Mouse (Mus musculus) spleen, adult 2 months (tissue): Measurements from ENCODE around the gene Crocc2. TPM values are rescaled to one million over a fixed set of nuclear protein-coding genes. Genes with fewer than 3 reads are reported as not detected.

ENCODE experiments used
- DNase-seq, 2 experiments: peaks; one replicate each; pipeline versions ENCODE4 v3.0.0 to v3.0.0-alpha.2; 2012 to 2021; ENCODE audit warnings: low spot score in 2 of 2, low read depth in 1 of 2
- H3K27ac ChIP-seq: fragments of 200-500 bp; 2 replicates; pipeline ENCODE4 v1.5.1; 2012; ENCODE audit warnings: low read length, inconsistent platforms; ENCODE audit not compliant: insufficient read depth
- H3K27me3 ChIP-seq: fragments of 200-500 bp; 2 replicates; pipeline ENCODE4 v1.6.1; 2012; ENCODE audit warnings: mild to moderate bottlenecking, moderate library complexity, low read length, inconsistent platforms; ENCODE audit not compliant: control insufficient read depth, insufficient read depth
- H3K36me3 ChIP-seq: fragments of 200-500 bp; 2 replicates; pipeline ENCODE4 v1.6.1; 2012; ENCODE audit warnings: mild to moderate bottlenecking, low read length, inconsistent platforms; ENCODE audit not compliant: control insufficient read depth, insufficient read depth
- H3K4me1 ChIP-seq: fragments of 200-500 bp; 2 replicates; pipeline ENCODE4 v1.6.1; 2011; ENCODE audit warnings: inconsistent platforms; ENCODE audit not compliant: control insufficient read depth, insufficient read depth, insufficient read length
- H3K4me3 ChIP-seq: fragments of 200-500 bp; 2 replicates; pipeline ENCODE4 v1.5.1; 2011; ENCODE audit warnings: mild to moderate bottlenecking, inconsistent platforms; ENCODE audit not compliant: insufficient read depth, insufficient read length; ENCODE audit errors: extremely low read depth
- CTCF ChIP-seq: fragments of 200-500 bp; IDR thresholded peaks from 2 replicates; pipeline ENCODE4 v1.5.1; 2011; ENCODE audit warnings: mild to moderate bottlenecking, inconsistent platforms; ENCODE audit not compliant: insufficient read depth, insufficient read length, insufficient replicate concordance; ENCODE audit errors: extremely low read depth
- POLR2A ChIP-seq: fragments of 200-500 bp; IDR thresholded peaks from 2 replicates; pipeline ENCODE4 v1.6.1; 2011; ENCODE audit warnings: low read depth, low read length, inconsistent platforms
- WGBS: fragments of 180-500 bp; shearing (Covaris S2); methylation state at CpG from one replicate; pipeline ENCODE4 v1.1.7; 2018; 5-methylcytosine and 5-hydroxymethylcytosine counted together
- polyA plus RNA-seq: library from polyadenylated mRNA; depleted of rRNA; stranded (reverse); fragments of >200 nt; gene quantifications from 2 replicates; pipeline ENCODE4 v1.2.3, GENCODE M21; 2012

Gene Crocc2
- polyA plus RNA-seq, 1 experiment: 0.16 TPM

DNA sequence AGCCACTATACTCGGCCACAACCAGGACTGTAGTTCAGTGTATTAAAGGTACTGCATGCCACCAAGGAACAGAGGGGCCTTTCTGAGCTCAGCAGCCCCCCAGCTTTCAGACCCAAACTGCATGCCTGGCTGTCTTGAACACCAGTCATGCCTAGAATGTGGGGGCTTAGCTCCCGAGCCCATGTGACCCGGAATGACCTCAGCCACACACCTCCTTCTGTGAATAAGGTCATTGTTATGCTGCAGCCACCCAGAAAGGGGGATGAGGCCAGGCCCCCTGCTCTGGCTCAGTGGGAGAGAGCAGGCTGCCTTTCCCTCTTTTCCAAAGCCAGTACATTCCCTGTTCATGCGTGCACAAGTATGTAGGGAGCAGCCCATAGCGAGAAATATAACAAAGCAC lies 46.1 kb downstream of the Crocc2 start:
- H3K27ac ChIP-seq: no peak overlapping the region
- no peak for TF ChIP-seq POLR2A
- no peak for TF ChIP-seq CTCF
- H3K27me3 ChIP-seq: no peaks in the 10 kb centered on the region
- H3K36me3 ChIP-seq: no peaks in the 10 kb centered on the region
- DNase-seq: no peak
- H3K4me3 ChIP-seq: no peak overlapping the region
- 74% methylated on average over 5 of the region's 5 CpGs for WGBS
- no peaks in the 10 kb centered on the region for H3K4me1 ChIP-seq

DNA sequence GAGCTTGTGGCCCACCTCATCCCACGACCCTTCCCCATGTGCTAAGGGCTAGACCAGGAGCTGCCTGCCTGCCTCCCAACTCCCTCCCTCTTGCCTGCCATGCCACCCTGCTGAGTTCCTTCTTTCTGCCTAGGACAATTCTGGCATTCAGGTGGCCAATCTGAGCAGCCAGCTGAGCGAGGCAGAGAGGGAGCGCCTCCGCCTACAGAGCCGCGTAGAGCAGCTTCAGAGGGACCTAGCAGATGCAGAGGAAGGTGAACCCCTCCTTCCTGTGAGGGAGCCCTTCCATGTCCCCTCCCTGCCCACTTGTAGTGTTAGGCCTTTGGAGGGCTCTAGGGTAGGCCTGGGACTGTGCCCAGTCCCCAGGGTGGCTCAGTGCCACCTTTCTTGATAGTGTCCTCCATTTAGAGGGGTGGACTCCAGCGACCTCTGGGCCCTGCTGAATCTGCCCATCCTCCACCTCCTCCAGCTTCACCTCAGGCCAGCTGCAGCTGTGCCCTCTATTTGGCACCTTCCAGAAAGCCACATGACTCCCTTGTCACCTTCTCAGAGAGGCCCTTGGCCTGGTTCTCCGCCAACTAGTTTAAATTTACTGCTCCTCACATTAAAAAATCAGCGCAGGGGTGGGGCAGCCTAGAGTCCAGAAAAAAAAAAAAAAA lies 48.4 kb downstream of the Crocc2 start:
- Histone ChIP-seq H3K4me3 (no peak overlapping the region), H3K4me1 (no peaks in the 10 kb centered on the region), H3K36me3 (no peaks in the 10 kb centered on the region), H3K27me3 (no peaks in the 10 kb centered on the region), H3K27ac (no peak overlapping the region)
- DNase-seq: no peak
- TF ChIP-seq CTCF (no peak), POLR2A (no peak)
- 53% methylated on average over 9 of the region's 9 CpGs for WGBS

DNA sequence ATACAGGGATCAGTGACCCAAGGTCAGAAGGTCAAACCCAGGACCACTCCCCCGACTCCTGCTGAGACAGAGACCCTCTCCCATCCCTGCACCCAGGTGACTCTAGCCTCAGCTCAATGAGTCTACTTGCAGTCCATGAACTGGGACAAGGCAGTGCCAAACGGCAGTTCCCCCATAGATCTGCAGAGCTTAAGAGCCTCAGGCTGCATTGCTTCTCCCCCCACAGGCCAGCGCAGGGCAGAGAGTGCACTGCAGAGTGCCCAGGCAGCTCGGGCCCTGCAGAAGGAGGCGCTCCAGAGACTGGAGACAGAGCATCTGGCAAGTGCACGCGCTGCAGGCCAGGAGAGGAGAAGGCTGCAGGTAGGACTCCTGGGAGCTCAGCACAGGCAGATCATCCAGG lies 49.0 kb downstream of the Crocc2 start:
- no peak for TF ChIP-seq POLR2A
- no peak for TF ChIP-seq CTCF
- WGBS: 76% methylated on average over 7 of the region's 7 CpGs
- Histone ChIP-seq H3K4me3 (no peak overlapping the region), H3K36me3 (no peaks in the 10 kb centered on the region), H3K27ac (no peak overlapping the region), H3K27me3 (no peaks in the 10 kb centered on the region), H3K4me1 (no peaks in the 10 kb centered on the region)
- no peak for DNase-seq

DNA sequence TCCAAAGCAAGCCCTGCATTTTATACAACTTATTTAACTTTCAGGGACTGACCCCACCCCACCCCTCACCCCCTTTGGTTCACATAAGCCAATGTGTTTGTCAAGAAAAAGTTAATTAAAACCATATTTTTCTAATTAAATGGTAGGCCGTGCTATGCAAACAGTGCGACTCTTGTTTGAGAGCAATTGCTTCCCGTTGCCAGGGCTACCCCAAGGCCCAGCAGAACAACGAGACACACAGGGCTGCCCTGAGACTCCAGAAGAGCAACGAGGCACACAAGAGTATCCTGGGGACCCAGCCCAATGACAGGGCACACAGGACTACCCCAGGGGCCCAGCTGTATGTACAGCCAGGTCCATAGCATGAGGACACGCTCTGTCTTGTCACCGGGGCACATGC lies 52.3 kb downstream of the Crocc2 start:
- H3K27ac ChIP-seq: no peak overlapping the region
- WGBS: 85% methylated on average over 7 of the region's 7 CpGs
- no peak overlapping the region for H3K4me3 ChIP-seq
- TF ChIP-seq POLR2A: no peak
- TF ChIP-seq CTCF: no peak
- no peaks in the 10 kb centered on the region for H3K4me1 ChIP-seq
- H3K27me3 ChIP-seq: no peaks in the 10 kb centered on the region
- no peak for DNase-seq
- H3K36me3 ChIP-seq: no peaks in the 10 kb centered on the region

DNA sequence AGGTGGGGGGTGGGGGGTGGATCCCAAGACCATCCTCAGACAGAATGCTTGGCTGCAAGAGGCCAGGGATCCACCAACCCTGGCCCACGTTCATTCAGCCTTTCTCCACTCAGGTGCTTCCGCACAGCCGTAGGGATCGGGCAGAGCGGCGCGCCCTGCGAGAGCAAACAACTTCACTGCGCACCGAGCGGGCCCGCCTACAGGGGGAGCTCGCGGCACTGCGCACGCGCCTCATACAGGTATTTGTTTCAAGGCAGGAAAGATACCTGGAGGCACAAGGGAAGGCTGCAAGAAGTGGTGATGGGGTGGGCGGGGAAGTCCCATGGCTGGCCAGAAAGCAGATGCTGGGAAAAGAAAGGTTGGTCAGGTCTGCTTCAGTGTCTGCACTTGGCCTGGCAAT lies 55.4 kb downstream of the Crocc2 start:
- no peaks in the 10 kb centered on the region for H3K27me3 ChIP-seq

DNA sequence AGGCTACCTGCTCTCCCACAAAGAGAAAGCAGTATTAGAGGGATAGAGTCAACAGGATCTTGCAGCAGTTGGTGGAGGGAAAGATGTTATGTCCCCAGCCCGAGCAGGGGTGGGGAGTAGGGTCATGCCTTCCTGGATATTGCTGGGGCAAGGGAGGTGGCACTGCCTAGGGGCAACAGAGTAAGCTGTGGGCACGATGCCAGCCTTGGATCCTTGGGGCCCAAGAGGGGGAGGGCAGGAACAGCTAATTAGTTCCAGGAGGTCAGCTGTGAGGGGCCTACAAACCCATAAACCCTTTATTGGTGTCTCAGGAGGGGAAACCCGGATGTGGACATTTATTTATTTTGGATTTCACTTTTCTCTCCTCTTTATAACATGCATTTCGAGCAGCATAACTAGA lies 56.7 kb downstream of the Crocc2 start:
- H3K27me3 ChIP-seq: no peaks in the 10 kb centered on the region
- WGBS: 60% methylated on average over 4 of the region's 4 CpGs
- H3K27ac ChIP-seq: no peak overlapping the region
- no peaks in the 10 kb centered on the region for H3K4me1 ChIP-seq
- no peak for TF ChIP-seq CTCF
- TF ChIP-seq POLR2A: no peak
- no peak for DNase-seq
- H3K4me3 ChIP-seq: no peak overlapping the region
- no peaks in the 10 kb centered on the region for H3K36me3 ChIP-seq

More for the DNA sequence above, 55.4 kb downstream of the Crocc2 start:
- Histone ChIP-seq H3K4me1 (no peaks in the 10 kb centered on the region), H3K27ac (no peak overlapping the region), H3K4me3 (no peak overlapping the region), H3K36me3 (no peaks in the 10 kb centered on the region)
- 15% methylated on average over 18 of the region's 18 CpGs for WGBS
- peak in 1 of 2 experiments; percentile 33 for DNase-seq
- peak; percentile 68 for TF ChIP-seq CTCF
- no peak for TF ChIP-seq POLR2A

DNA sequence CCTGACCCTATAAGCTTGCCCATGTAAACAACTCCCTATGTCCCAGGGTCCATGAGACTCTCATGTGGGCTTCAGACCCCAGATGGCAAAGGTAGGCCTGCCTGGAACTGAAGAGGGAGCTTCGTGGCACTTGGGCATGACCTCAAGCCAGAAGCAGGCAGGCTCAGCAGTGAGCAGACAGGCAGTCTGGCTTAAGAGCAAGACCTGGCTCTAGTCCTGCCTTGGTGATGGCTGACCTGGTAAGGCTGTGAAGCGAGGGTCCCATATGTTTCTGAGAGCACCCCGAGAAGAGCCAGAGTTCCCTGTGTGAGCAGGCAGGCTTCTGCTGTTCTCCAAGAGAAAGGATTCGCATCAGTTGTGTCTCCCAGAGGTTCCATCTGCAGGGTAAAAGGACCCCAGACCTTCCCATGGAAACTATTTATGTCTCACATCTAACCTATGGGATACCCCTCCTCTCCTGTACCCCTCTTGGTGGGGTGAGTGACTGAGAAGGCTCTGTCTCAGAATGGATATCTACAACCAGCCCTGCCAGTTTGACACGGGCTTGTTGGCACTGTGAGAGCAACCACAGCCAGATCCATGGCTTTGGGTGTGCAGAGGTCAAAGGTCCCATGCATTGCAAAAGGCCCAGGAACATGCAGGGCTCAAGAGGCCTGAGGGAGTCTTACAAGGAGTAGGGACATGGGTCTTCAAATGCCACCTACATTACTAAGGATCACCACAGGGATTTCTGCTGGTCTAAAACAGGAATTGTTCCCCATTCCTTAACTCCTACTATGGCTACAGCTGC lies 57.4 kb downstream of the Crocc2 start:
- WGBS: 76% methylated on average over 5 of the region's 5 CpGs
- TF ChIP-seq CTCF (no peak), POLR2A (no peak)
- Histone ChIP-seq H3K4me3 (no peak overlapping the region), H3K36me3 (no peaks in the 10 kb centered on the region), H3K4me1 (no peaks in the 10 kb centered on the region), H3K27ac (no peak overlapping the region), H3K27me3 (no peaks in the 10 kb centered on the region)
- DNase-seq: no peak
